Mouse (Mus musculus) liver, embryonic 14.5 days (tissue): ENCODE measurements around the gene Tpst1. TPM values are rescaled to one million over a fixed set of nuclear protein-coding genes. Genes with fewer than 3 reads are reported as not detected.

ENCODE experiments used
- ATAC-seq: fragments of 200-750 bp; cut with Nextera tagmentation; 2 replicates; pipeline ENCODE4 v1.8.0; 2017; ENCODE audit warnings: moderate number of reproducible peaks, mild to moderate bottlenecking, moderate library complexity; ENCODE audit not compliant: insufficient read depth
- DNase-seq, 3 experiments: peaks; one replicate each; pipeline ENCODE4 v3.0.0-alpha.2; 2012 to 2013; ENCODE audit warnings: low read depth in 3 of 3, low spot score in 3 of 3
- H3K27ac ChIP-seq: fragments of 300-500 bp; sonication (generic); 2 replicates; pipeline ENCODE4 v1.5.1; 2014; ENCODE audit warnings: moderate library complexity, mild to moderate bottlenecking, control low read depth, inconsistent platforms
- H3K27me3 ChIP-seq: fragments of 300-500 bp; sonication (generic); 2 replicates; pipeline ENCODE4 v1.6.1; 2014; ENCODE audit warnings: mild to moderate bottlenecking, low read length, moderate library complexity; ENCODE audit not compliant: control insufficient read depth, insufficient read depth
- H3K36me3 ChIP-seq: fragments of 300-500 bp; sonication (generic); replicated peaks from 2 replicates; pipeline ENCODE4 v1.6.1; 2014; ENCODE audit warnings: low read depth; ENCODE audit not compliant: control insufficient read depth, insufficient read depth
- H3K4me1 ChIP-seq, 2 experiments: fragments of 200-500 bp in 1 of 2; fragments of 300-500 bp in 1 of 2; sonication (generic) in 1 of 2; replicated peaks; 2 replicates each; pipeline ENCODE4 v1.6.1; 2012 to 2014; ENCODE audit warnings: antibody characterized with exemption in 1 of 2, inconsistent platforms in 1 of 2, low read length in 1 of 2; ENCODE audit not compliant: control insufficient read depth in 2 of 2, insufficient read depth in 2 of 2
- H3K4me2 ChIP-seq: fragments of 300-500 bp; sonication (generic); 2 replicates; pipeline ENCODE4 v1.6.1; 2014; ENCODE audit warnings: low read depth, mild to moderate bottlenecking, control low read depth, moderate library complexity
- H3K4me3 ChIP-seq, 2 experiments: fragments of 200-500 bp in 1 of 2; fragments of 300-500 bp in 1 of 2; sonication (generic) in 1 of 2; 2 replicates each; pipeline ENCODE4 v1.5.1; 2012 to 2014; ENCODE audit warnings: low read depth in 2 of 2, low read length in 2 of 2, mild to moderate bottlenecking in 2 of 2, control low read depth in 1 of 2, inconsistent platforms in 1 of 2, moderate library complexity in 1 of 2; ENCODE audit not compliant: insufficient read depth in 1 of 2
- H3K9ac ChIP-seq: fragments of 300-500 bp; sonication (generic); replicated peaks from 2 replicates; pipeline ENCODE4 v1.6.1; 2014; ENCODE audit warnings: mild to moderate bottlenecking, control low read depth, moderate library complexity
- H3K9me3 ChIP-seq: fragments of 300-500 bp; sonication (generic); 2 replicates; pipeline ENCODE4 v1.6.1; 2016; ENCODE audit warnings: low read length, mixed read lengths; ENCODE audit not compliant: control insufficient read depth
- CTCF ChIP-seq: IDR thresholded peaks from 2 replicates; pipeline ENCODE4 v1.5.1; 2016; ENCODE audit warnings: antibody characterized with exemption, low read depth, control low read depth
- EP300 ChIP-seq: IDR thresholded peaks from 2 replicates; pipeline ENCODE4 v1.6.1; 2016; ENCODE audit warnings: antibody characterized with exemption, low read depth
- WGBS: fragments of 180-500 bp; shearing (Covaris S2); extraction: QIAGEN DNeasy Blood & Tissue Kit; methylation state at CpG from one replicate; pipeline ENCODE4 v1.1.7; 2014; ENCODE audit not compliant: insufficient replicate concordance; 5-methylcytosine and 5-hydroxymethylcytosine counted together
- polyA plus RNA-seq, 2 experiments: library from polyadenylated mRNA; depleted of rRNA in 1 of 2; stranded (reverse) in 1 of 2; unstranded in 1 of 2; fragments of >200 nt; fragmentation: Nextera tagmentation in 1 of 2; extraction: Ambion mirVana in 1 of 2; gene quantifications; 2 replicates each; pipeline versions ENCODE4 v1.2.1 to v1.2.3; 2012 to 2014

Tpst1 gene
- polyA plus RNA-seq, 2 experiments = 10.0 to 22.8 TPM

DNA sequence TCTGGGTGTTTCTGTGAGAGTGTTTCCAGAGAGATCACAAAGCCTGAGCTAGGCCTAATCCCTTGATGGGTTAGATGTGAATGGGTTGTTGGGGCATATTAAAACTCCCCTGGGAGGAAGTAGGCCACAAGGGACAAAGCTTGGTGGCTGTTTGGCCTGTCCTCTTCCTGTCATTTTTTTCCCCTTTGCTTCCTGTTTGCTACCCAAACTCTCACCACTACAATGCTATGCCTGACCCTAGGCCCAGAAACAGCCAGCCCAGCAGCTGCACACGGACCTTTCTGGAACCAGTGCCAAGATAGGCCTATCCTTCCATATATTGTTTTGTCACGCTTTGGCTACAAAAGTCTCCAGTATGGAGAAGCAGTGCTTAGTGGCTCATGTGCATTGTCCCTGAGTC is 11.0 kb upstream of the Tpst1 start:
- 47% methylated on average over 2 of the region's 2 CpGs for WGBS
- H3K27ac ChIP-seq = no peak overlapping the region
- H3K36me3 ChIP-seq = peaks cover 3% of the 10 kb centered on the region; the same call in 1 of the 2 replicates
- no peaks in the 10 kb centered on the region for H3K9me3 ChIP-seq
- TF ChIP-seq CTCF (no peak), EP300 (no peak)
- H3K4me2 ChIP-seq = no peak overlapping the region
- H3K9ac ChIP-seq = no peak overlapping the region
- H3K4me1 ChIP-seq = no peaks in the 10 kb centered on the region
- DNase-seq = no peak
- ATAC-seq = no peak
- no peak overlapping the region for H3K4me3 ChIP-seq
- H3K27me3 ChIP-seq = no peaks in the 10 kb centered on the region

DNA sequence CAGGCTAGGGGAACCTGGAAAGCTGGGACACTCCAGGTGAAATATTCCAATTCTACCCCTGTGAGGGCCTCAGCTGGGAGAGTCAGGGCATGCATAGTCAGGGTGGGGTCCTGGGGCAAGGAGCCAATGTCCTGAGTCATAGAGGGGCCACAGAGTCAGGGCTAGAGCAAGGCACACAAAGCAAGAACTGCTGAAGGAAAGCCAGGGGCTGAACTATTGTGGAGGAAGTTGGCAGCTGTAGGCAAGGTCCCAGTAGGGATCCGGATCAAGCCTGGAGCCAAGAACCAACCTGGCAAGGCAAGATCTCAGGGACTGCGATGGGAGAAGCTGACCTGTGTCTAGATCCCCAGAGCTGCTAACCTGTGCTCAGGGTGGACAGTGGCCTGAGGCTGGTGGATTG is 9.4 kb upstream of the Tpst1 start:
- no peak for TF ChIP-seq EP300
- no peak for TF ChIP-seq CTCF
- no peak overlapping the region for H3K9ac ChIP-seq
- WGBS = 75% methylated on average over 2 of the region's 2 CpGs
- no peaks in the 10 kb centered on the region for H3K9me3 ChIP-seq
- H3K4me1 ChIP-seq = peaks cover 3 to 12% of the 10 kb centered on the region in 2 experiments
- ATAC-seq (no peak), DNase-seq (no peak)
- no peak overlapping the region for H3K4me3 ChIP-seq
- H3K27me3 ChIP-seq = no peaks in the 10 kb centered on the region
- no peak overlapping the region for H3K27ac ChIP-seq
- H3K36me3 ChIP-seq = peaks cover 3% of the 10 kb centered on the region; the same call in 1 of the 2 replicates
- no peak overlapping the region for H3K4me2 ChIP-seq

DNA sequence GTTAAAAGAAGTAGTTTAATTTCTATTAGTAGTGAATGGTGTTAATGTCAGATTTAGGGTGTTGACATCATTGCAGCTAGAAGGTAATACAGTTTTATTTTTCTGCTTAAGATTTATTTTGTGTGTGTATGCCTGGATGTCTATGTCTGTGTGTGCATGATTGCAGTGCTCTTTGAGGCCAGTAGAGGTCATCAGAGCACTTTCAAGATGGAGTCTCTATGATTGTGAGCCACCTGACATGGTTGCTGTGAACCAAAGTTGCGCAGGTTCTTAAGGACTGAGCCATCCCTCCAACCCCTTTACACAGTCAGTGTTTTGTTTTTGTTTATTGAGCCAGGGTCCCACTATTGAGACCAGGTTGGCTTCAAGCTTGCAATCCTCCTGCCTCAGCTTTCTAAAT is 7.5 kb upstream of the Tpst1 start:
- no peak overlapping the region for H3K9ac ChIP-seq
- no peaks in the 10 kb centered on the region; the same call in 1 of the 2 replicates for H3K36me3 ChIP-seq
- DNase-seq = no peak
- 87% methylated on average over 1 of the region's 1 CpGs for WGBS
- no peak overlapping the region for H3K27ac ChIP-seq
- H3K4me2 ChIP-seq = no peak overlapping the region
- peak; percentile 77 for TF ChIP-seq CTCF
- TF ChIP-seq EP300 = no peak
- H3K4me3 ChIP-seq = no peak overlapping the region
- no peaks in the 10 kb centered on the region for H3K9me3 ChIP-seq
- peaks cover 3 to 12% of the 10 kb centered on the region in 2 experiments for H3K4me1 ChIP-seq
- no peaks in the 10 kb centered on the region for H3K27me3 ChIP-seq
- ATAC-seq = no peak

DNA sequence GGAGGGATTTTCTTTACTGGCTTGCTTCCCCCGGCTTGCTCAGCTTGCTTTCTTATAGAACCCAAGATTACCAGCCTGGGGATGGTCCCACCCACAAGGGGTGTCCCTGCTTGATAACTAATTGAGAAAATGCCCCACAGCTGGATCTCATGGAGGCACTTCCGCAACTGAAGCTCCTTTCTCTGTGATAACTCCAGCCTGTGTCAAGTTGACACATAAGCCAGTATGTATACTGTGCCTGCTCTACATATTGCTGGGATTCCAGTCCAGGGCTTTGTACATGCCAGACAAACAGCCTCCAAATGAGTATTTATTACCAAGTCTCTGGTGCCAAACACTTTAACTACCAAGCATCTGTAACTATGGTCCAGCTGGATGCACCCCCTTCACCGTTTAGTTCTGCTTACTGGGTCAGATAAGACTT is 5.3 kb upstream of the Tpst1 start:
- H3K36me3 ChIP-seq = no peaks in the 10 kb centered on the region
- TF ChIP-seq CTCF (no peak), EP300 (peak; percentile 59)
- no peak overlapping the region for H3K27ac ChIP-seq
- peaks cover 3 to 12% of the 10 kb centered on the region in 2 experiments for H3K4me1 ChIP-seq
- H3K4me2 ChIP-seq = peak overlapping the region; percentile 24
- H3K27me3 ChIP-seq = no peaks in the 10 kb centered on the region
- 13% methylated on average over 3 of the region's 3 CpGs for WGBS
- no peak overlapping the region; the same call in 1 of the 2 replicates for H3K9ac ChIP-seq
- ATAC-seq (peak; percentile 85), DNase-seq (peak in 2 of 3 experiments; percentile 37 to 38)
- H3K9me3 ChIP-seq = no peaks in the 10 kb centered on the region
- no peak overlapping the region for H3K4me3 ChIP-seq

DNA sequence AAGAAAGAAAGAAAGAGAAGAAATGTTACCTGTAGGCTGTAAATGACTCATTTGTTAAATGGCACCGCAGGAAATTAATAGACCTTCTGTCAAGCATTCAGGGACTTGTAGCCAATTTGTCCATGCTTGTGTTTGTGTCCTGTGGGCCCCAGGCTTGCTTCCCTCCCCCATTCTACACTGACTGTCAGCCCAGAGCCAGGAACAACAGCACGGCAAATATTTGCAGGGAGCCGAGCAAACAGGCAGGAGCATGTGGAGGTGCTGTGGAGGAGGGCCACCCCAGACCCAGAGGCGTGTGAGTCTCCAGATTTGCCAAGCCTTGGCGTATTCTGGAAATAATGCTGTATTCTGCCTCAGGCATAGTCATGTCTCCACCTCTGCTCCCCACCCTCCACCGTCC is 1.4 kb downstream of the Tpst1 start:
- Histone ChIP-seq H3K27ac (no peak overlapping the region), H3K9me3 (no peaks in the 10 kb centered on the region), H3K27me3 (no peaks in the 10 kb centered on the region), H3K36me3 (no peaks in the 10 kb centered on the region), H3K4me1 (peaks cover 0 to 7% of the 10 kb centered on the region in 2 experiments; a peak in 2 of 4 replicates), H3K4me3 (no peak overlapping the region), H3K4me2 (peak overlapping the region; percentile 32), H3K9ac (no peak overlapping the region)
- DNase-seq (no peak), ATAC-seq (no peak)
- WGBS = 67% methylated on average over 6 of the region's 6 CpGs
- TF ChIP-seq CTCF (no peak), EP300 (no peak)
